Mouse (Mus musculus) liver, adult 2 months (tissue): ENCODE results near the gene Mesp2. TPM values are rescaled to one million over a fixed set of nuclear protein-coding genes. Genes with fewer than 3 reads are reported as not detected.

ENCODE experiments used
- DNase-seq: peaks from one replicate; pipeline ENCODE4 v3.0.0-alpha.2; 2011; ENCODE audit warnings: low read depth, low spot score; ENCODE audit errors: extremely low read depth
- H3K27ac ChIP-seq: fragments of 200-500 bp; replicated peaks from 2 replicates; pipeline ENCODE4 v1.5.1; 2012; ENCODE audit warnings: low read depth, mild to moderate bottlenecking, control low read depth, inconsistent platforms, low read length; ENCODE audit not compliant: insufficient read depth
- H3K27me3 ChIP-seq: fragments of 200-500 bp; 2 replicates; pipeline ENCODE4 v1.6.1; 2012; ENCODE audit warnings: mild to moderate bottlenecking, moderate library complexity, low read length, inconsistent platforms; ENCODE audit not compliant: control insufficient read depth, insufficient read depth
- H3K36me3 ChIP-seq: fragments of 200-500 bp; 2 replicates; pipeline ENCODE4 v1.6.1; 2012; ENCODE audit warnings: low read length, inconsistent platforms; ENCODE audit not compliant: control insufficient read depth, insufficient read depth
- H3K4me1 ChIP-seq: fragments of 200-500 bp; 2 replicates; pipeline ENCODE4 v1.6.1; 2011; ENCODE audit warnings: low read length; ENCODE audit not compliant: control insufficient read depth, insufficient read depth
- H3K4me3 ChIP-seq: fragments of 200-500 bp; 2 replicates; pipeline ENCODE4 v1.5.1; 2011; ENCODE audit warnings: low read depth, mild to moderate bottlenecking, control low read depth, low read length, moderate library complexity; ENCODE audit not compliant: insufficient read depth
- H3K79me2 ChIP-seq: fragments of 200-500 bp; 2 replicates; pipeline ENCODE4 v1.6.1; 2012; ENCODE audit warnings: inconsistent platforms, mild to moderate bottlenecking, low read length, moderate library complexity; ENCODE audit not compliant: control insufficient read depth, insufficient read depth
- H3K9ac ChIP-seq: fragments of 200-500 bp; 2 replicates; pipeline ENCODE4 v1.6.1; 2012; ENCODE audit warnings: low read depth, mild to moderate bottlenecking, control low read depth, inconsistent platforms, low read length
- CTCF ChIP-seq: fragments of 200-500 bp; IDR thresholded peaks from 2 replicates; pipeline ENCODE4 v1.5.1; 2011; ENCODE audit warnings: low read depth, low read length, control low read depth
- POLR2A ChIP-seq: fragments of 200-500 bp; IDR thresholded peaks from 2 replicates; pipeline ENCODE4 v1.6.1; 2011; ENCODE audit warnings: low read length, control low read depth; ENCODE audit not compliant: insufficient read depth; ENCODE audit errors: extremely low read depth
- WGBS: fragments of 180-500 bp; shearing (Covaris S2); methylation state at CpG from one replicate; pipeline ENCODE4 v1.1.7; 2018; 5-methylcytosine and 5-hydroxymethylcytosine counted together
- polyA plus RNA-seq: library from polyadenylated mRNA; depleted of rRNA; stranded (reverse); fragments of >200 nt; gene quantifications from 2 replicates; pipeline ENCODE4 v1.2.3, GENCODE M21; 2012; rRNA removed
- total RNA-seq: library from RNA; depleted of rRNA; stranded (reverse); fragments of >200 nt; gene quantifications from 2 replicates; pipeline ENCODE4 v1.2.3, GENCODE M21; 2014; rRNA removed

Gene Mesp2
- total and polyA plus RNA-seq, 2 experiments: 0.09 to 0.23 TPM

- TF ChIP-seq POLR2A (no peak), CTCF (no peak)
- Histone ChIP-seq H3K4me1 (no peaks in the 10 kb centered on the region), H3K27me3 (no peaks in the 10 kb centered on the region), H3K79me2 (no peaks in the 10 kb centered on the region), H3K4me3 (no peak overlapping the region), H3K36me3 (no peaks in the 10 kb centered on the region), H3K9ac (no peak overlapping the region), H3K27ac (no peak overlapping the region)
- 94% methylated on average over 8 of the region's 8 CpGs for WGBS
- DNase-seq: no peak
Measured at GRCm38 (mm10) chr7:79861794-79862193, 51.3 kb downstream of the Mesp2 start.

Other genes with a start within 250 kb of the Mesp2 start
- gene Rhcg, start 193.1 kb upstream of the Mesp2 start, total RNA-seq: not detected in 2 replicates
- not detected in 2 replicates for gene Rhcg, start 193.1 kb upstream of the Mesp2 start, polyA plus RNA-seq
- under 0.01 and 0.07 TPM in 2 replicates for gene Ticrr, start 150.5 kb upstream of the Mesp2 start, total RNA-seq
- 0.04 TPM in 1 of 2 replicates, not detected in the other for gene Ticrr, start 150.5 kb upstream of the Mesp2 start, polyA plus RNA-seq
- 0.20 and 0.37 TPM in 2 replicates for gene Kif7, start 95.0 kb upstream of the Mesp2 start, total RNA-seq
- gene Kif7, start 95.0 kb upstream of the Mesp2 start, polyA plus RNA-seq: 0.21 TPM in 2 replicates
- 0.60 and 0.74 TPM in 2 replicates for gene Plin1, start 77.8 kb upstream of the Mesp2 start, total RNA-seq
- gene Plin1, start 77.8 kb upstream of the Mesp2 start, polyA plus RNA-seq: not detected in 2 replicates
- gene Pex11a, start 67.6 kb upstream of the Mesp2 start, total RNA-seq: 17.2 and 18.1 TPM in 2 replicates
- 40.3 and 43.8 TPM in 2 replicates for gene Pex11a, start 67.6 kb upstream of the Mesp2 start, polyA plus RNA-seq
- gene Wdr93, start 67.6 kb upstream of the Mesp2 start, total RNA-seq: 0.74 and 0.81 TPM in 2 replicates
- 0.10 and 0.21 TPM in 2 replicates for gene Wdr93, start 67.6 kb upstream of the Mesp2 start, polyA plus RNA-seq
- gene Mesp1, start 16.9 kb upstream of the Mesp2 start, total RNA-seq: 0.18 and 0.20 TPM in 2 replicates
- not detected in 2 replicates for gene Mesp1, start 16.9 kb upstream of the Mesp2 start, polyA plus RNA-seq
- 31.4 and 56.5 TPM in 2 replicates for gene Anpep, start 50.3 kb downstream of the Mesp2 start, total RNA-seq
- 92.5 and 100 TPM in 2 replicates for gene Anpep, start 50.3 kb downstream of the Mesp2 start, polyA plus RNA-seq
- 5.6 and 6.3 TPM in 2 replicates for gene Ap3s2, start 109.9 kb downstream of the Mesp2 start, total RNA-seq
- 9.9 and 10.3 TPM in 2 replicates for gene Ap3s2, start 109.9 kb downstream of the Mesp2 start, polyA plus RNA-seq
- gene Arpin, start 124.6 kb downstream of the Mesp2 start, total RNA-seq: 6.2 and 7.3 TPM in 2 replicates
- gene Arpin, start 124.6 kb downstream of the Mesp2 start, polyA plus RNA-seq: 3.5 and 4.0 TPM in 2 replicates
- 5.4 and 5.6 TPM in 2 replicates for gene Zfp710, start 214.1 kb downstream of the Mesp2 start, total RNA-seq
- gene Zfp710, start 214.1 kb downstream of the Mesp2 start, polyA plus RNA-seq: 9.7 and 12.7 TPM in 2 replicates